Mouse (Mus musculus): ENCODE data around the gene Wbp2. TPM values are rescaled to one million over a fixed set of nuclear protein-coding genes. Genes with fewer than 3 reads are reported as not detected.
"Not testable (repeated sequence)": the region's sequence is repeated elsewhere in the genome, so short reads cannot be mapped to it uniquely, and the experiment has no call there.

Gene Wbp2
- polyA plus RNA-seq, 1 experiment from 2014 or later, result 132 TPM

DNA sequence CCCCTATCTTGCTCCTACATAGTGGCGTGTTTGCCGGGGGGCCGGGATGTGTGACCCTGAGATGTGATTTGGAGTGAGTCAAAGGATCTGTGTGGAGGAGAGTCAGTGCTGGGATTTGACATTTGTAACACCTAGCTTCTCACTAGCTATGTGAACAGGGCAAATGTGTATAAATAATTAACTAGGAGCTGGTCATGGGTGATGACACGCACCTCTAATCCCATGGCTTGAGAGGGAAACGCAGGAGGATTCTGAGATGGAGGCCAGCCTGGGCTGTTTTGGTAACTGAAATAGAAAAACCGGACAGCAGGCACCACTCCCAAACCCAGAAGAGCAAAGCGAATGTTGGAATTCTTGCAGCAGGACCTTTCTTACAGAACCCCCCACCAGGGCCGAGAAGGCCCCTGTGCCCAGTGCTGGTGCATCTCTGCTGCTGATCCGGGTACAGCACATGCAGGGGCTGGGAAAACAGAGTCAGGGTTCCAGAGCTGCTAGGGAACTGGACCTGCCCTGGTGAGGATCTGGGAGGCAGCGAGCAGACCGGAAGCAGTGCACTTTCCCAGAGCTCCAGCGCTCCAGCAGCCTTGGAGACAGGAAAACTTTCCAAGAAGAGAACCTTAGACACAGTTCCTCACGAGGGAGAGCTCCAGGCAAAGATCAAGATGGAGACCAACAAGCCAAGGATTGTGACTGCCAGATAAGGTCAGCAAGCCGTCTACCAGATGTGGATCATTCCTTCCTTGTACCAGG, 12.1 kb upstream of the Wbp2 start:
- Histone ChIP-seq H3K9ac (replicated peaks) (no peak overlapping the region), H3K27me3 (no peaks in the 10 kb centered on the region), H3K4me3 (replicated peaks) (no peak overlapping the region), H3K27ac (no peak overlapping the region), H3K4me1 (replicated peaks) (peaks cover 12% of the 10 kb centered on the region), H3K36me3 (no peaks in the 10 kb centered on the region), H3K9me3 (no peaks in the 10 kb centered on the region), H3K4me2 (replicated peaks) (no peak overlapping the region)
- ATAC-seq, result no peak
- 76% methylated on average over 14 of the region's 14 CpGs for WGBS

GRCm38 (mm10) chr11:116096213-116097108, 9.7 kb upstream of the Wbp2 start:
- no peaks in the 10 kb centered on the region for H3K36me3 ChIP-seq
- H3K4me3 ChIP-seq (replicated peaks), result no peak overlapping the region
- no peak overlapping the region for H3K9ac ChIP-seq (replicated peaks)
- H3K4me2 ChIP-seq (replicated peaks), result no peak overlapping the region
- no peaks in the 10 kb centered on the region for H3K27me3 ChIP-seq
- H3K27ac ChIP-seq, result no peak overlapping the region
- 90% methylated on average over 5 of the region's 5 CpGs for WGBS
- H3K4me1 ChIP-seq (replicated peaks), result no peaks in the 10 kb centered on the region
- H3K9me3 ChIP-seq, result no peaks in the 10 kb centered on the region
- no peak for ATAC-seq

GRCm38 (mm10) chr11:116095573-116095972, 8.8 kb upstream of the Wbp2 start:
- Histone ChIP-seq H3K4me1 (replicated peaks) (no peaks in the 10 kb centered on the region), H3K9ac (replicated peaks) (no peak overlapping the region), H3K27ac (no peak overlapping the region), H3K4me3 (replicated peaks) (no peak overlapping the region), H3K27me3 (no peaks in the 10 kb centered on the region), H3K36me3 (no peaks in the 10 kb centered on the region), H3K4me2 (replicated peaks) (no peak overlapping the region), H3K9me3 (no peaks in the 10 kb centered on the region)
- WGBS, result 88% methylated on average over 3 of the region's 3 CpGs
- ATAC-seq, result no peak

GRCm38 (mm10) chr11:116093771-116094565, 7.2 kb upstream of the Wbp2 start:
- Histone ChIP-seq H3K27me3 (no peaks in the 10 kb centered on the region), H3K4me2 (replicated peaks) (no peak overlapping the region), H3K4me1 (replicated peaks) (no peaks in the 10 kb centered on the region), H3K27ac (no peak overlapping the region), H3K4me3 (replicated peaks) (no peak overlapping the region), H3K36me3 (no peaks in the 10 kb centered on the region), H3K9ac (replicated peaks) (no peak overlapping the region), H3K9me3 (no peaks in the 10 kb centered on the region)
- ATAC-seq, result no peak
- 73% methylated on average over 16 of the region's 16 CpGs for WGBS

DNA sequence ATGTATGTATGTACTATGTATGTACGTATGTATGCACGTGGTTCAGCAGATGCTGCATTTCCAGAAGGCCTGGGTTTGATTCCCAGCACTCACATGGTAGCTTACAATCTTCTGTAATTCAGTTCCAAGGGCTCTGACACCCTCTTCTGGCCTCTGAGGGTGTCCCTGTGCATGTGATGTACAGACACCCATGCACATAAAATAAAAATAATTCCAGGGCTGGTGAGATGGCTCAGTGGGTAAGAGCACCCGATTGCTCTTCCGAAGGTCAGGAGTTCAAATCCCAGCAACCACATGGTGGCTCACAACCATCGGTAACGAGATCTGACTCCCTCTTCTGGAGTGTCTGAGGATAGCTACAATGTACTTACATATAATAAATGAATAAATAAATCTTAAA, 6.2 kb upstream of the Wbp2 start:
- H3K4me1 ChIP-seq (replicated peaks); ATAC-seq; H3K36me3 ChIP-seq; H3K27ac ChIP-seq; H3K27me3 ChIP-seq; H3K4me3 ChIP-seq (replicated peaks); H3K9ac ChIP-seq (replicated peaks); H3K9me3 ChIP-seq; H3K4me2 ChIP-seq (replicated peaks): not testable (repeated sequence)
- WGBS, result 92% methylated on average over 6 of the region's 6 CpGs

- WGBS, result 90% methylated on average over 6 of the region's 6 CpGs
- H3K27ac ChIP-seq, result no peak overlapping the region
- H3K4me1 ChIP-seq (replicated peaks), result peaks cover 5% of the 10 kb centered on the region
- no peaks in the 10 kb centered on the region for H3K27me3 ChIP-seq
- no peaks in the 10 kb centered on the region for H3K9me3 ChIP-seq
- H3K36me3 ChIP-seq, result no peaks in the 10 kb centered on the region
- H3K9ac ChIP-seq (replicated peaks), result no peak overlapping the region
- no peak overlapping the region for H3K4me2 ChIP-seq (replicated peaks)
- no peak overlapping the region for H3K4me3 ChIP-seq (replicated peaks)
- ATAC-seq, result no peak
These were observed 4.8 kb upstream of the Wbp2 start for GRCm38 (mm10) chr11:116091591-116091990.

- ATAC-seq, result no peak
- H3K4me2 ChIP-seq (replicated peaks), result no peak overlapping the region
- 89% methylated on average over 6 of the region's 6 CpGs for WGBS
These were observed 2.8 kb upstream of the Wbp2 start for GRCm38 (mm10) chr11:116089545-116089944.

GRCm38 (mm10) chr11:116088741-116089394, 2.1 kb upstream of the Wbp2 start:
- H3K4me1 ChIP-seq (replicated peaks), result peaks cover 18% of the 10 kb centered on the region
- H3K4me2 ChIP-seq (replicated peaks), result no peak overlapping the region
- no peak overlapping the region for H3K27ac ChIP-seq
- no peaks in the 10 kb centered on the region for H3K9me3 ChIP-seq
- WGBS, result 88% methylated on average over 11 of the region's 11 CpGs
- H3K4me3 ChIP-seq (replicated peaks), result no peak overlapping the region
- no peak overlapping the region for H3K9ac ChIP-seq (replicated peaks)
- ATAC-seq, result no peak
- H3K27me3 ChIP-seq, result no peaks in the 10 kb centered on the region
- H3K36me3 ChIP-seq, result peaks cover 5% of the 10 kb centered on the region

More at GRCm38 (mm10) chr11:116089545-116089944, 2.8 kb upstream of the Wbp2 start:
- no peaks in the 10 kb centered on the region for H3K9me3 ChIP-seq
- peaks cover 18% of the 10 kb centered on the region for H3K4me1 ChIP-seq (replicated peaks)
- no peak overlapping the region for H3K4me3 ChIP-seq (replicated peaks)
- no peaks in the 10 kb centered on the region for H3K27me3 ChIP-seq
- H3K36me3 ChIP-seq, result no peaks in the 10 kb centered on the region
- H3K9ac ChIP-seq (replicated peaks), result no peak overlapping the region
- H3K27ac ChIP-seq, result no peak overlapping the region

GRCm38 (mm10) chr11:116088188-116088587, 1.4 kb upstream of the Wbp2 start:
- Histone ChIP-seq H3K4me2 (replicated peaks) (peak overlapping the region; percentile 56; the same call in 1 of the 2 replicates), H3K4me3 (replicated peaks) (no peak overlapping the region), H3K27ac (no peak overlapping the region), H3K9me3 (no peaks in the 10 kb centered on the region), H3K27me3 (no peaks in the 10 kb centered on the region), H3K9ac (replicated peaks) (no peak overlapping the region), H3K36me3 (peaks cover 11% of the 10 kb centered on the region), H3K4me1 (replicated peaks) (peaks cover 18% of the 10 kb centered on the region)
- no peak for ATAC-seq
- whole genome bisulfite sequencing, result 91% methylated on average over 8 of the region's 8 CpGs

- Histone ChIP-seq H3K4me1 (replicated peaks) (peaks cover 18% of the 10 kb centered on the region), H3K4me3 (replicated peaks) (peak overlapping the region; percentile 49), H3K27ac (peak overlapping the region; percentile 57), H3K27me3 (no peaks in the 10 kb centered on the region), H3K36me3 (peaks cover 17% of the 10 kb centered on the region), H3K9ac (replicated peaks) (peak overlapping the region; percentile 4; the same call in 1 of the 2 replicates), H3K4me2 (replicated peaks) (peak overlapping the region; percentile 56), H3K9me3 (no peaks in the 10 kb centered on the region)
- ATAC-seq, result peak; percentile 79
- WGBS, result 4% methylated on average over 31 of the region's 31 CpGs
These were observed 667 bp upstream of the Wbp2 start for GRCm38 (mm10) chr11:116087194-116088130.

All from midbrain, embryonic 13.5 days (tissue).